Mouse (Mus musculus): ENCODE results near the gene Btbd9. TPM values are rescaled to one million over a fixed set of nuclear protein-coding genes. Genes with fewer than 3 reads are reported as not detected.

The Btbd9 gene
- total RNA-seq, 1 experiment, result 28.2 TPM

DNA sequence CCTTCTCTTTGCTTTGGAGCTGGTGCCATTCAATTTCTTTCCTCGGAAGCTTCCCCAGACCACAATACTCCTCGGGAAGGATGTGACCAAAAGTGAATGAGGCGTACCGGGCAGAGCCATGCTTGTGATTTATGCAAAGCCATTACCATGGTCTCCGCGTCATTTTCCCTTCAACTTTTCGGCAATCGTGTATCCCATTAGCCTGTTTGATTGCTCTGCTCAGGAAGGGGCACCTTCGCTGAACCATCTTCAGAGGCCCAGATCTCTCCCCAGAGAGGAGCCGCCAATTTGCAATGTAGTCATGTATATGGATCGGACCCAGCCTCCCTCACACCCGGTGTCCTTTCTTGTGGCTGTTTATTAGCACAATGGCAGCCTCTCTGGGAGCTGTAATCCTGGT, 353.5 kb downstream of the Btbd9 start:
- no peak overlapping the region for H3K27ac ChIP-seq (ENCODE audit: insufficient read depth, low read depth, low read length, poor library complexity, severe bottlenecking)
- in situ Hi-C loops (cut with MboI; ENCODE audit: low sequenced_read_pairs in 2 of 2, unreplicated experiment in 2 of 2), result no loop called here
- peaks cover 9% of the 10 kb centered on the region; the same call in 1 of the 2 replicates for H3K36me3 ChIP-seq (ENCODE audit: control insufficient read depth, insufficient read depth, low read length, poor library complexity, severe bottlenecking)
- H3K9ac ChIP-seq (ENCODE audit: insufficient read depth, low read depth, low read length, poor library complexity, severe bottlenecking), result no peak overlapping the region
- TF ChIP-seq MAFK (IDR thresholded peaks at IDR 0.05; ENCODE audit: insufficient read depth, low read depth, low read length) (no peak), CHD2 (IDR thresholded peaks at IDR 0.05; ENCODE audit: low read depth, low read length) (no peak), HCFC1 (IDR thresholded peaks at IDR 0.05; ENCODE audit: borderline replicate concordance, insufficient read depth, low read length) (no peak), ZNF384 (IDR thresholded peaks at IDR 0.05; ENCODE audit: low read depth, low read length) (no peak), ZC3H11A (IDR thresholded peaks at IDR 0.05; ENCODE audit: borderline replicate concordance, low read depth, low read length) (no peak)
- peaks cover 0 to 6% of the 10 kb centered on the region in 2 experiments; a peak in 1 of 4 replicates for H3K4me1 ChIP-seq (ENCODE audit: control insufficient read depth in 2 of 2, insufficient read depth in 2 of 2, low read length in 2 of 2, poor library complexity in 1 of 2)
- H3K9me3 ChIP-seq (ENCODE audit: control insufficient read depth, insufficient read depth, low read depth, low read length), result no peaks in the 10 kb centered on the region
- H3K4me3 ChIP-seq (ENCODE audit: insufficient read depth in 1 of 2, low read depth in 1 of 2, low read length in 2 of 2, poor library complexity in 1 of 2, severe bottlenecking in 1 of 2), result no peak overlapping the region
- DNase-seq (ENCODE audit: low read depth, low spot score), result no peak

- Histone ChIP-seq H3K4me1 (ENCODE audit: control insufficient read depth in 2 of 2, insufficient read depth in 2 of 2, low read length in 2 of 2, poor library complexity in 1 of 2) (peaks cover 0 to 6% of the 10 kb centered on the region in 2 experiments; a peak in 1 of 4 replicates), H3K36me3 (ENCODE audit: control insufficient read depth, insufficient read depth, low read length, poor library complexity, severe bottlenecking) (peaks cover 9% of the 10 kb centered on the region; the same call in 1 of the 2 replicates), H3K4me3 (ENCODE audit: insufficient read depth in 1 of 2, low read depth in 1 of 2, low read length in 2 of 2, poor library complexity in 1 of 2, severe bottlenecking in 1 of 2) (no peak overlapping the region), H3K27ac (ENCODE audit: insufficient read depth, low read depth, low read length, poor library complexity, severe bottlenecking) (no peak overlapping the region), H3K9ac (ENCODE audit: insufficient read depth, low read depth, low read length, poor library complexity, severe bottlenecking) (no peak overlapping the region), H3K9me3 (ENCODE audit: control insufficient read depth, insufficient read depth, low read depth, low read length) (no peaks in the 10 kb centered on the region)
- no peak for DNase-seq (ENCODE audit: low read depth, low spot score)
- TF ChIP-seq ZC3H11A (IDR thresholded peaks at IDR 0.05; ENCODE audit: borderline replicate concordance, low read depth, low read length) (no peak), MAFK (IDR thresholded peaks at IDR 0.05; ENCODE audit: insufficient read depth, low read depth, low read length) (no peak)
- in situ Hi-C loops (cut with MboI; ENCODE audit: low sequenced_read_pairs in 2 of 2, unreplicated experiment in 2 of 2), result no loop called here
Measured at GRCm38 (mm10) chr17:30222361-30222760, 353.9 kb downstream of the Btbd9 start.

DNA sequence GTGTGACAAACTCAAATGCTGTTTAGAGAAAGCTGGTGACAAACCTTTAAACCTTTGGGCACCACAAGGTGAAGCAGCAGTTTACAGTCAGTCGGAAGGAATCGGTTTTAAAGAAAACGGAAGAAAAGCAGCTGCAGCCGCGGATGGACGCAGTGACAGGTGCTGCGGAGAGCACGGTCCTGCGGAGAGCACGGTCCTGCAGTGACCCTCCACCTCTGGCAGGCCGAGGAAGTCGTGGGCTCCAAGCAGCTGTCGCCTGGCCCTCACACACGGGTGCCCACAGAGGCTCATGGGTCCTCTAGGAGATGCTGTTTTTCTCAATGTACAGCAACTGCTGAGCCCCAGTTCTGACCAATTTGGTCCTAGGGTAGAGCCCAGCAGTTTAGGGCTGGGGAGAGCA, 354.6 kb downstream of the Btbd9 start:
- peaks cover 9% of the 10 kb centered on the region; the same call in 1 of the 2 replicates for H3K36me3 ChIP-seq (ENCODE audit: control insufficient read depth, insufficient read depth, low read length, poor library complexity, severe bottlenecking)
- in situ Hi-C loops (cut with MboI; ENCODE audit: low sequenced_read_pairs in 2 of 2, unreplicated experiment in 2 of 2), result no loop called here
- H3K4me3 ChIP-seq (ENCODE audit: insufficient read depth in 1 of 2, low read depth in 1 of 2, low read length in 2 of 2, poor library complexity in 1 of 2, severe bottlenecking in 1 of 2), result no peak overlapping the region
- H3K4me1 ChIP-seq (ENCODE audit: control insufficient read depth in 2 of 2, insufficient read depth in 2 of 2, low read length in 2 of 2, poor library complexity in 1 of 2), result peaks cover 0 to 6% of the 10 kb centered on the region in 2 experiments; a peak in 1 of 4 replicates
- DNase-seq (ENCODE audit: low read depth, low spot score), result no peak
- TF ChIP-seq CHD2 (IDR thresholded peaks at IDR 0.05; ENCODE audit: low read depth, low read length) (no peak), HCFC1 (IDR thresholded peaks at IDR 0.05; ENCODE audit: borderline replicate concordance, insufficient read depth, low read length) (no peak), ZNF384 (IDR thresholded peaks at IDR 0.05; ENCODE audit: low read depth, low read length) (no peak), MAFK (IDR thresholded peaks at IDR 0.05; ENCODE audit: insufficient read depth, low read depth, low read length) (no peak), ZC3H11A (IDR thresholded peaks at IDR 0.05; ENCODE audit: borderline replicate concordance, low read depth, low read length) (no peak)
- no peak overlapping the region for H3K27ac ChIP-seq (ENCODE audit: insufficient read depth, low read depth, low read length, poor library complexity, severe bottlenecking)
- no peaks in the 10 kb centered on the region for H3K9me3 ChIP-seq (ENCODE audit: control insufficient read depth, insufficient read depth, low read depth, low read length)
- no peak overlapping the region for H3K9ac ChIP-seq (ENCODE audit: insufficient read depth, low read depth, low read length, poor library complexity, severe bottlenecking)

DNA sequence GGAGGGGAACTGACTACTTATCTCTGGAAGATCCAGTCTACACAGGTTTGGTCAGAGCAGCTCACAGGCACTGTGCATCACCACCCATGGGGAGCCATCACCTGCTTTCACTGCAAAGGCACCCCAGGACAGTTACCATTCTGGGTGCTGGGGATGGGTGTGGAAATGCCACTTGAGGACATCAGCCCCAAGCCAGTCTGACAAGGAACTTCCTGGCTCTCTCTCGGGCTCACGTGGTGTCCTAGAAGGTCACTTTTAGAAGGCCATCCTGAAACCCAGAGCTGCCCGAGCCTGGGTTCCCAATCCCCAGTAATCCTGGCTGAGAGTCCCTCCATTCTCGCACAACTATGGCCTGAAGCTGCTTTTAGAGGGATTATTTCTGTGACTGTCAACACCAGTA, 360.5 kb downstream of the Btbd9 start:
- H3K4me1 ChIP-seq (ENCODE audit: control insufficient read depth in 2 of 2, insufficient read depth in 2 of 2, low read length in 2 of 2, poor library complexity in 1 of 2), result no peaks in the 10 kb centered on the region
- H3K27ac ChIP-seq (ENCODE audit: insufficient read depth, low read depth, low read length, poor library complexity, severe bottlenecking), result no peak overlapping the region
- DNase-seq (ENCODE audit: low read depth, low spot score), result no peak
- in situ Hi-C loops (cut with MboI; ENCODE audit: low sequenced_read_pairs in 2 of 2, unreplicated experiment in 2 of 2), result no loop called here
- H3K4me3 ChIP-seq (ENCODE audit: insufficient read depth in 1 of 2, low read depth in 1 of 2, low read length in 2 of 2, poor library complexity in 1 of 2, severe bottlenecking in 1 of 2), result no peak overlapping the region
- H3K36me3 ChIP-seq (ENCODE audit: control insufficient read depth, insufficient read depth, low read length, poor library complexity, severe bottlenecking), result peaks cover 12% of the 10 kb centered on the region; the same call in 1 of the 2 replicates
- H3K9ac ChIP-seq (ENCODE audit: insufficient read depth, low read depth, low read length, poor library complexity, severe bottlenecking), result no peak overlapping the region
- TF ChIP-seq ZNF384 (IDR thresholded peaks at IDR 0.05; ENCODE audit: low read depth, low read length) (no peak), HCFC1 (IDR thresholded peaks at IDR 0.05; ENCODE audit: borderline replicate concordance, insufficient read depth, low read length) (no peak), CHD2 (IDR thresholded peaks at IDR 0.05; ENCODE audit: low read depth, low read length) (no peak), MAFK (IDR thresholded peaks at IDR 0.05; ENCODE audit: insufficient read depth, low read depth, low read length) (no peak), ZC3H11A (IDR thresholded peaks at IDR 0.05; ENCODE audit: borderline replicate concordance, low read depth, low read length) (no peak)
- no peaks in the 10 kb centered on the region for H3K9me3 ChIP-seq (ENCODE audit: control insufficient read depth, insufficient read depth, low read depth, low read length)

- no peak overlapping the region for H3K9ac ChIP-seq (ENCODE audit: insufficient read depth, low read depth, low read length, poor library complexity, severe bottlenecking)
- no peaks in the 10 kb centered on the region for H3K4me1 ChIP-seq (ENCODE audit: control insufficient read depth in 2 of 2, insufficient read depth in 2 of 2, low read length in 2 of 2, poor library complexity in 1 of 2)
- no peak for DNase-seq (ENCODE audit: low read depth, low spot score)
- H3K4me3 ChIP-seq (ENCODE audit: insufficient read depth in 1 of 2, low read depth in 1 of 2, low read length in 2 of 2, poor library complexity in 1 of 2, severe bottlenecking in 1 of 2), result no peak overlapping the region
- no peak overlapping the region for H3K27ac ChIP-seq (ENCODE audit: insufficient read depth, low read depth, low read length, poor library complexity, severe bottlenecking)
- in situ Hi-C loops (cut with MboI; ENCODE audit: low sequenced_read_pairs in 2 of 2, unreplicated experiment in 2 of 2), result no loop called here
- TF ChIP-seq MAFK (IDR thresholded peaks at IDR 0.05; ENCODE audit: insufficient read depth, low read depth, low read length) (no peak), HCFC1 (IDR thresholded peaks at IDR 0.05; ENCODE audit: borderline replicate concordance, insufficient read depth, low read length) (no peak)
- H3K36me3 ChIP-seq (ENCODE audit: control insufficient read depth, insufficient read depth, low read length, poor library complexity, severe bottlenecking), result peaks cover 12% of the 10 kb centered on the region; the same call in 1 of the 2 replicates
- H3K9me3 ChIP-seq (ENCODE audit: control insufficient read depth, insufficient read depth, low read depth, low read length), result no peaks in the 10 kb centered on the region
Measured at GRCm38 (mm10) chr17:30214393-30214792, 361.9 kb downstream of the Btbd9 start.
